Mouse (Mus musculus) brain, adult 2 months (tissue): ENCODE data around the gene Esp18.

ENCODE experiments used
- DNase-seq: peaks from one replicate; pipeline ENCODE4 v3.0.0; 2011; ENCODE audit warnings: low read depth, low spot score

Esp18 gene

DNA sequence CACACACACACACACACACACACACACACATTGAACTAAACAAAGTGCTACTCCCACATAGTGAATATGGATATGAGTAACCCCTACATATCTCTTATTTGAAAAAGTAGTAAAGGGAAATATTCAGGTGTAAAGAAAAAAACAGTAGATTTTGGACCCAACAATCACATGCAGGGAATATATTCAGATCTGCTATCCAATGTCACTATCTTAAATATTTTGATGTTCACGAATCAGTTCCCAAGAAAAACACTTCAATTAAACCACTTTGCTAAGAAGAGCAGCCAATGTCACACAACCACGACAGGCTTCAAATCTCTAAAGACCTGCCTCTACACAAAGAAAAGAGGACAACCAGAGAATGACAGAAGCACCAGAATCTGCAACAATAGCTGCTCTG is at the start of gene Esp18:
Esp18 (plus strand) TSS at position 301 of the 400 bp plus-strand sequence.
- DNase-seq = no peak

DNA sequence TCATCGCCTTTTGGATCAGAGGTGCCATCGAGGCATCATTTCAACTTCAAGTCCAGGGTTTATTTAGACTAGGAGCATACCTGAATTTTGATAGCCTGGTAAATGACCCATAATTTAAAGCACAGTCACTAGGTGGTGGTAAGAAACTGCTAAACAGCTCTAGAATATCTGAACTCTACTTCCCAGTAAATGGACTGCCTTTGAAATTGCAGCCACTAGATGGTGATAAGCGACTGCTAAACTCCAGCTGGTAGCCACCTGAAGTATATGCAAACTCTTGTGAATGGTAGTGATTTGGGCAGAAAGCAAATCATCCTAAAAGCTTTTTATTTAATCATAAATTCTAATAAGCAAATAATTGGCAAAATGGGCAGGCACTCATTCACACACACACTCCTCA is 42.8 kb upstream of the Esp18 start:
- peak; percentile 31 for DNase-seq
